Mouse (Mus musculus): ENCODE results near the gene Ppp2r5c. TPM values are rescaled to one million over a fixed set of nuclear protein-coding genes. Genes with fewer than 3 reads are reported as not detected.

Gene Ppp2r5c
- polyA plus RNA-seq, 1 experiment from 2014 or later = 72.1 TPM

DNA sequence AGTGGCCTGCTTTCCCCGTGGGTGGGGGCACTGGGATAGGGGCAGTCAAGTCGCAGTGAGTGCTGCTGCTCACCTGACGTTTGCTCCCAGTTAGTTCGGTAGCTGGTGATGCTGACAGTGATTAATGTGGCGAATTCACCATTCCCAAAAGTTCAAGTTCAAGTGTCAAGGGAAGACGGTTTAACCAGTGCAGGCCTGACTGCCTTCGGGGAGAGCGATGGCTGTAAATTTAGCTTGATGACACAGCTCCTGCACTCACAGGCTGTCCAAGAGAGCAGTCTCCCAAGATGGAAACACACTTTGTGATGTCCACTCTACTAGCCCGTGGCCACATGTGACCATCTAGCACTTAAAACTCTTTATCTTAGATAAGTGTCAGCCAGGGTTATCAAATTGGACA is 41.1 kb downstream of the Ppp2r5c start:
- POLR2A ChIA-PET = interaction anchor here (0.6 kb wide), 1 partner anchor 8 kb away, joined by 3 read pairs; no protein-coding TSS in a partner anchor
- DNase-seq (ENCODE audit: low read depth, low spot score) (no peak), ATAC-seq (no peak)
- CTCF ChIA-PET = interaction anchor here (1.7 kb wide), 1 partner anchor 35 kb away, joined by 3 read pairs; no protein-coding TSS in a partner anchor
- in situ Hi-C loops (cut with MboI; ENCODE audit: low pct_unique_long_range_greater_than_20kb) = no loop called here
- no peaks in the 10 kb centered on the region for H3K27me3 ChIP-seq
- TF ChIP-seq CTCF (IDR thresholded peaks at IDR 0.05) = no peak

DNA sequence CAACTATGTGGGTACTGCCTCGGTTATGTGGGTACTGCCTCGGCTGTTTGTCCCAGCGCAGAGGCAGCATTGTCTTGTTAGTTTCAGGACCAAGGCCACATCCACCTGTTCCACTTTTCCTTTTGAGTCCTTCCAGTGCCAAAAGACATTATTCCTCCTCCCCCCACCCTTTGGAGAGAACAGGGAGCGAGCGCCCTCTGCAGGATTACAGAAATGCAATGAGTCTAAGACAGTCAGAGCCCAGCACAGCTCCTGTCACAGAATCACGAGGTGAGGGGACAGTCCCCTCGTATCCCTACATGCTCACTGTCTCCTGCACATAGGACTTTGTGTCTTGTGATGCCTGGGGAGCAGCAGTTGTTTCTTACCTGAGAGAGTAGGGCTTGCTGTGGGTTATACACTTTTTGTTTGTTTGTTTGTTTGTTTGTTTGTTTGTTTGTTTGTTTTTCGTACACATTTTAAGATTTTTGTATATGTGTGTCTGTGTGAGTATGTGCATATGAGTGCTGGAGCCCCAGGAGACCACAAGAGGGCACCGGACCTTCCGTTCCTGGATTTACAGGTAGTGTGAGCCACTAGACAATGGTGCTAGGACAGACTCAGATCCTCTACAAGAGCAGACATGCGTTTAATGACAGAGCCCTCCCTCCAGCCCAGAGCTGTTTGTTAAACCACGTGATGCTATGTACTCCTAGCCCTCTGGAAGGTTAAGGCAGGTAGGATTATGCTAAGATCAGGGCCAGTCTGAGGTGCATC is 43.2 kb downstream of the Ppp2r5c start:
- in situ Hi-C loops (cut with MboI; ENCODE audit: low pct_unique_long_range_greater_than_20kb) = no loop called here
- DNase-seq (ENCODE audit: low read depth, low spot score) (no peak), ATAC-seq (no peak)
- POLR2A ChIA-PET = no interaction called here
- no peaks in the 10 kb centered on the region for H3K27me3 ChIP-seq
- no peak for TF ChIP-seq CTCF (IDR thresholded peaks at IDR 0.05)
- CTCF ChIA-PET = interaction anchor here (1.6 kb wide), 1 partner anchor 10 kb away, joined by 4 read pairs; no protein-coding TSS in a partner anchor

DNA sequence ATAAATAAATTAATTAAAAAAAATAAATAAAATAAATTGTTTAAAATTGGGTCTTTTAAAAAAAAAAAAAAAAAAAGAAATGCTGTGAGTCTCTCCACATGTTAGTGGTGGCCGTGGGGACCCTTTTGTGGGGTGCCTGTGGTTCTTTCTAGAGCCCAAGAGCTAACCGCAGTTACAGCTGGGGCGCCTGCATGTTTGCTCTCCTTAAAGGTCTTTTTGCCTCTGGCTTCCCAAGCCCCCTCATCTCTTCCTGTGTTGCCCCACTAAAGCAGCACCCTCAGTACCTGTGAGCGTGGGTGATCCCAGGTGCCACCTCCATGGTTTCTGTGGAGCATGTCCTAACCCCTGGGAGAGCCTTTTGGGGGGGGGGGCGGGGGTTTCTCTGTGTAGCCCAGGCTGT is 45.5 kb downstream of the Ppp2r5c start:
- no peak for TF ChIP-seq CTCF (IDR thresholded peaks at IDR 0.05)

DNA sequence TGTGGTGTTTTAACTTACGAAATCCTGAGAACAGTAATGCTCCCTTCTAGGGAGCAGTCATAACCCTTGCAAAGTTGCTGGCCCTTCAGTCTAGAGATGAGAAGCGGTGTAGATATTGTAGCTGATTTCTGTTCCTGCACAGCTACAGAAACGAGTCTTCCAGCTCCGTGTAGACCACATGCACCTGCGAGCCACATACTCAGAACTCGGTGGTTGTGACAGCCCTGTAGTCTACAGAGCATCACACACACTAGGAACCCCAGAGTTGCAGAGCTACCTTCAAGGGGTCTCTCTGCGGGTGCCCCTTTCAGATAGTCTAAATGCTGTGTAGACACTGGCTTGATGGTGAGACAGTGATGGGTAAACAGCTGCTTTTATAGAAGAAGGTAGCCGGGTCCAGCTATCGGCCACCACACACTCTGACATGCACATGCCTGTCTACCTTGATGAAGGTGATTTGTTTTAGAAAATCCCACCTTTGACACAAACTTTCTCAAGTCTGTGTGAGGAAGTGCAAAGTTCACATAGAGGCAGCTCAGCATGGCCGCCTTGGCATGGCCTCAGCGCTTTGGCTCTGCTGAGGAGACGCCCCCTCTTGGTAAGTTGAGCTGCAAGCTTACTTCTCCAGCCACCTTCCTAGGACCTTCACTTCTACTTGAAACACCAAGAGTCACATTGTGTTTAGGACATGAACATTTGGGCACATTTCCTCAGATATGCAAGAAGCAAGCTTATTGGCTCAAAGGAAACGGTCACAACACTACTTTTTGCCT is 46.9 kb downstream of the Ppp2r5c start:
- CTCF ChIA-PET = no interaction called here
- no peak for TF ChIP-seq CTCF (IDR thresholded peaks at IDR 0.05)
- no peaks in the 10 kb centered on the region for H3K27me3 ChIP-seq
- POLR2A ChIA-PET = no interaction called here
- ATAC-seq (no peak), DNase-seq (ENCODE audit: low read depth, low spot score) (no peak)
- in situ Hi-C loops (cut with MboI; ENCODE audit: low pct_unique_long_range_greater_than_20kb) = no loop called here

More for the DNA sequence above, 45.5 kb downstream of the Ppp2r5c start:
- no peak for ATAC-seq
- ChIA-PET CTCF (no interaction called here), POLR2A (no interaction called here)
- no peak for DNase-seq (ENCODE audit: low read depth, low spot score)
- in situ Hi-C loops (cut with MboI; ENCODE audit: low pct_unique_long_range_greater_than_20kb) = no loop called here
- no peaks in the 10 kb centered on the region for H3K27me3 ChIP-seq

DNA sequence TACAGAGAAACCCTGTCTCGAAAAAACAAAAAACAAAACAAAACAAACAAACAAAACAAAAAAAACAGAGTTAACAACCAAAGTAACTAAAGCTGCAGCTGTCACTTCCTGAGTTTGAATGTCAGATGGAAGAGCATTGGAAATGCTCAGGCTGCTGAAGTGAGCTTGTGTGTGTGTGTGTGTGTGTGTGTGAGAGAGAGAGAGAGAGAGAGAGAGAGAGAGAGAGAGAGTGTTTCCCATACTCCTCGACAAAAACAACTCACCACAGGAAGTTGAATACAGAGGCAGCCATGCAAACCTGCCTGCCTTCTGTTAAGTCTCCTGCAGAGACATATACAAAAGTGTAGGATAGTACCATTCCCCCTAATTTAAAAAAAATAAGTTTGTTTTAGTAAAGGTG is 47.9 kb downstream of the Ppp2r5c start:
- ATAC-seq = no peak
- in situ Hi-C loops (cut with MboI; ENCODE audit: low pct_unique_long_range_greater_than_20kb) = no loop called here
- ChIA-PET POLR2A (no interaction called here), CTCF (no interaction called here)
- DNase-seq (ENCODE audit: low read depth, low spot score) = no peak
- no peaks in the 10 kb centered on the region for H3K27me3 ChIP-seq
- no peak for TF ChIP-seq CTCF (IDR thresholded peaks at IDR 0.05)

DNA sequence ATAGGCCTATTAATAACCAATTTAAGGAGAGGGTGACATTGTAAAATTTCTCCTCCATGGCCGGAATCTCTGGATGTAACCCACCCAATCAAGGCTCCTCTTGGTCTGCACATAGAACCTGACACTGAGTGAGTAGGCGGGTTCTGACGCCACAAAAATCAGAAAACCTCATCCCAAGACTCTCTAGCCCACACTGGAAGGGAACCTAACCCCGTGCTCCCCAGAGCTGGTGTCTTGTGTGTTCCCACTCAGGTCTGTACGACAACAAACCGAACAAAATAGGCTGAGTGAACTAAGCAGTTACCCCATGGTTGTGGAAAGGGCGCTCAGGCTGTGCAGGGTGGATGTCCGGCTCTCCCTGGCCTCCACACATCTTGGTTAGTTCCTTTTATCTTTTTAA is 48.3 kb downstream of the Ppp2r5c start:
- POLR2A ChIA-PET = no interaction called here
- DNase-seq (ENCODE audit: low read depth, low spot score) = no peak
- TF ChIP-seq CTCF (IDR thresholded peaks at IDR 0.05) = no peak
- in situ Hi-C loops (cut with MboI; ENCODE audit: low pct_unique_long_range_greater_than_20kb) = no loop called here
- CTCF ChIA-PET = no interaction called here
- ATAC-seq = no peak
- no peaks in the 10 kb centered on the region for H3K27me3 ChIP-seq

DNA sequence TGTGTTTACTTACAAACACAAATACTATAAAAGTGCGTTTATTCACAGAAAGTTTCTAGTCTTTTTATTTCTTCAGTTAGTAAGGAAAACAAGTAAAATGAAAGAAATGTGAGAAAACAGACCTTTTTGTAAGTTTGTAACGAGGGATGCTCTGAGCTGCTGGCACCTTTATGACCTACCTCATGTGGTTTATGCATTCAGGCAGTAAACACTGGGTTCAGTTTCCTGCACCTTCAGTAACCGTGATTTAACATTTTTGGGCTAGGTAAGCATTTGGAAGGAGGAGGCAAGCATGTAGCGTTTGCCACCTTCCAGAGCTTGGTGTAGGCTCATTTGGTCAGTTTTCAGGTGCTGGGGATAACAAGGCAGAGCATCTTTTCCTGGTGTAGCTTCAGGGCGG is 49.1 kb downstream of the Ppp2r5c start:
- in situ Hi-C loops (cut with MboI; ENCODE audit: low pct_unique_long_range_greater_than_20kb) = no loop called here
- ChIA-PET POLR2A (interaction anchor here (0.5 to 1.1 kb wide), 2 partner anchors 8 to 271 kb away, joined by 3 to 4 read pairs; no protein-coding TSS in a partner anchor), CTCF (no interaction called here)
- DNase-seq (ENCODE audit: low read depth, low spot score) = no peak
- no peak for TF ChIP-seq CTCF (IDR thresholded peaks at IDR 0.05)
- ATAC-seq = no peak
- no peaks in the 10 kb centered on the region for H3K27me3 ChIP-seq

DNA sequence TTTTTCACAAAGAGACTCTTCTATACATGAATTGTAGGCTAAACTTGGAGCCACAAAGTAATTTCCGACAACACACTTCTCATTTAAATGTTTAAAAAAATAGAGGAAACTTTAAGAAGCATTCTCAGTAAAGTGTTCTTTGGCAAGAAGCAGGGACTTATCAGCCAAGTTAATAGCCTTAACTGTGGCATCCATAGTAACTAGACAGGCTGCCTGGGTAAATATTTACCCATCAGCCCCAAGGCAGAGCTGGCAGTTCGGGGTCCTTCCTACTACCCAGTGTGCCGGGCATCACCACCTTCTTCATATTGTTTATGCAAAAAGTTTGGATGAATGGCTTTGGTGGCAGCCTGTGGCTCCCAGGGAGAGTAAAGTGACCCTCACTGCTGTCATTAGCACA is 50.1 kb downstream of the Ppp2r5c start:
- ChIA-PET CTCF (no interaction called here), POLR2A (interaction anchor here (0.5 to 1.1 kb wide), 2 partner anchors 9 to 24 kb away, joined by 3 to 4 read pairs; no protein-coding TSS in a partner anchor)
- in situ Hi-C loops (cut with MboI; ENCODE audit: low pct_unique_long_range_greater_than_20kb) = no loop called here
- ATAC-seq (no peak), DNase-seq (ENCODE audit: low read depth, low spot score) (no peak)
- TF ChIP-seq CTCF (IDR thresholded peaks at IDR 0.05) = no peak
- no peaks in the 10 kb centered on the region for H3K27me3 ChIP-seq

DNA sequence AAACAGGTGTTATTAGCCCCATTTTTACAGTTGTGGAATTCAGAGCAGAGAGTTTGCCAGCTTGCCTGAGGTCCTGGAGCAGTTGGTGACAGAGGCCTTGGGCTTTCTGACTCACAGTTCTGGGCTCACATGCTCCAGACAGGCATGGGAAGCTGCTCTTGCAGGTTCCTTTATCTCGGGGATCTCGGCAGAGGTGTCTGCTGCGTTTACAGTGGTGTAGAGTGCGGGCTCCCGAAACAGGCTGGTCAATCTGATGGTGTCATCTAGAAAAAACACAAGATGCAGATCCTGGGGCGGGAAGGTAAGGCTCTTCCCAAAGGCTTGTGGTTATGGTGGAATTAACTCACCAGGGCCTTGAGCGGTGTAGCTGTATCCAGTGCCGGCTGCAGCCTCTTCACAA is 50.6 kb downstream of the Ppp2r5c start:
- DNase-seq (ENCODE audit: low read depth, low spot score) (peak; percentile 49), ATAC-seq (no peak)
- no peaks in the 10 kb centered on the region for H3K27me3 ChIP-seq
- CTCF ChIA-PET = no interaction called here
- in situ Hi-C loops (cut with MboI; ENCODE audit: low pct_unique_long_range_greater_than_20kb) = no loop called here
- POLR2A ChIA-PET = no interaction called here
- no peak for TF ChIP-seq CTCF (IDR thresholded peaks at IDR 0.05)

DNA sequence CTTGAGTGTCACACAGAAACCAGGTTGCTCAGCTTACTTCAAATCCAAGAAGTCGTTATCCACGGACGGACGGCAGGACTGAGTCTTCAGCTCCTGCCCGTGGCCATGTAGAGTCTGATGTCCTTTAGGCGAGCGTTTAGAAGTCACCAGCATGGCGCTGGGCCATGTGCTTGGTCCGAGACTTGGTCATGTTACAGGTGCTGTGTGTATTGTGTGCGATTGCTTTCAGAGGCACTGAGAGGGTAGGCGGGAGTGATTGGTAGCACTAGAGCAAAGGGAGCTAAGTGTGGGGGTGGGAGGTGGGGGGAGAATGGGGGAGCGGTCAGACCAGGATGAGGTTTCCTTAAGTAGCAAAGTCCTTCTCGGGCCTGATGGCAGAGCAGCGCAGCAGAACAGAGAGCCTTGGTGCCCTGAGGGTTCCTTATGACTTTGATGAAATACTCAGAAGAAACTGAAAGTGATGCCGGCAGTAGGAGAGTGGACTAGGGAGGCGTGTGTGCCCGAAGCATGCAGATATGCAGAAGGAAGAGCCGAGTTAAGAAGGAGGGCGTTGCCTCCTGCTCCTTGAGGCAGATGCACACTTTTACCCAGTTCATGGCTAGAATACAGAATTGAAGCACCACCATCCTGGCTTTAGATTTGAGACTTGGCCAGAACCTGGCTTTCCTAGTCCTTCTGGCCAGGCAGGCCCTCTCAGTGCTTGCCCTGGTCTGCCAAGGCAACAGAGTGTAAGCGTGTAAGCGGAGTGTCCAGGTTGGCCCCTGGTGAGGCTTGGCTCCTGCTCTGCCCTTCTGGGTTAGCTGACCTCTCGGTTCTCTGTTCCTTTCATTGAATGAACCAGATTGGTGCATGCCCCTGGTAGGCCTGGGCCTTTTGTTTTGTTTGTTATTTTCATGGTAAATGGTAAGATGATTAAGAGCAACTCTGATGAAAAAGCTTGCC is 51.6 kb downstream of the Ppp2r5c start:
- DNase-seq (ENCODE audit: low read depth, low spot score) (no peak), ATAC-seq (no peak)
- in situ Hi-C loops (cut with MboI; ENCODE audit: low pct_unique_long_range_greater_than_20kb) = no loop called here
- no peaks in the 10 kb centered on the region for H3K27me3 ChIP-seq
- POLR2A ChIA-PET = no interaction called here
- no peak for TF ChIP-seq CTCF (IDR thresholded peaks at IDR 0.05)
- CTCF ChIA-PET = no interaction called here
